Mouse (Mus musculus) left cerebral cortex, adult 11 months (tissue): ENCODE measurements at regions not wholly inside any gene's neighbourhood (a gene's known extent, or its start where the extent isn't known, plus 50 kb on each side); places are given as distances from the start of the nearest gene placed in this dataset.

ENCODE experiments used
- DNase-seq: peaks from one replicate; pipeline ENCODE4 v3.0.0; 2022; ENCODE audit warnings: low spot score

DNA sequence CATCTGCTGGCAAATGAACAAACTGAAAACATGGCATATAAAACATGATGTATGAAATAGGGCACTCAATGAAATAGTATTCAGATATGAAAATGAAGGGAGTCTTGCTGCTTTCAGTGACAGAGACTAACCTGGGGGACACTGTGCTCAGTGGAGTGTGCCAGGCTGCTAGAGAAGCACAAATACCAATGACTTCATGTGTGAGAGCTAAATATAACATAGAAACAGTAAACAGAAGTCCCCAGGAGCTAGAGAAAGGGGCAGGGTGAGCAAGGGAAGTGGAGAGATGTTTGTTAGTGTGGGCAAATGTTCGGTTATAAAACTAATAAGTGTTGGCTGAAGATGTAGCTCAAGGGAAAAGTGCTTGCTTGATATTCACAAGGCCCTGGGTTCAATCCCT lies 293.2 kb upstream of the Jmjd1c start:
- DNase-seq = no peak

- DNase-seq = peak; percentile 43
These were observed 288.5 kb upstream of the Jmjd1c start for GRCm38 (mm10) chr10:66807261-66807968.

DNA sequence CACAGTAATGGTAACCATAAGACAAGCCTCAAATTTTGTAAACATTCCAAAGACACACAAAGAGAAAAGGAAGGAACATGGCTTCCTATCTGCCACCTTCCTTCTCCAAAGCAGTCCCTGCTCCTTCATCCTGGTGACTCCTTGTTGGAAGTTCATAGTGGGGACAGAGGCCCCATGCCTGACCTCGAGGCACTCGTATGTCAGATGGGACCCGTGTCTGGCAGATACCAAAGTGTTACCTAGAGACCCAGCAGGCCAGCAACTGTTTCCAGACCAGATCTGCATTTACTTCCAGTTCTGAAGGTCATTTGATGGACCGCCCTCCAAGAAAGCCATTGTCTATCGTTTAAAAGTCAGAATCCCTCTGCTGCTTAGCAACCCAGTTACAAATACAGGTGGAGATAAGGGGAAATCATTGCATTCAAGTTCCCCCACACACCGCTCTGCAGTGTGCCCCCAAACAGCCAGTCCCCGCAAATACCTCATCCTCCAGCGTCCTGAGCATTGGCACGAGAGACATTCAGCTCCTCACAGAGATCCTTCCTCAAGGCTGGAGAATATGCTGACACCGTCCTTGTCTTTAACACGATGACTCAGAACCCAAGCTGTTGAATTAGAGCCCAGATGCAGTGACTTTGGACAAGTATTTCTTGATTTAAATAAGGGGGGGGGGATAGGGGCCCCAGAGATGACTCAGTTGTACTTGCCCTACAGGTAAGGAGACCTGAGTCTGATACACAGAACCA lies 283.2 kb upstream of the Jmjd1c start:
- no peak for DNase-seq

DNA sequence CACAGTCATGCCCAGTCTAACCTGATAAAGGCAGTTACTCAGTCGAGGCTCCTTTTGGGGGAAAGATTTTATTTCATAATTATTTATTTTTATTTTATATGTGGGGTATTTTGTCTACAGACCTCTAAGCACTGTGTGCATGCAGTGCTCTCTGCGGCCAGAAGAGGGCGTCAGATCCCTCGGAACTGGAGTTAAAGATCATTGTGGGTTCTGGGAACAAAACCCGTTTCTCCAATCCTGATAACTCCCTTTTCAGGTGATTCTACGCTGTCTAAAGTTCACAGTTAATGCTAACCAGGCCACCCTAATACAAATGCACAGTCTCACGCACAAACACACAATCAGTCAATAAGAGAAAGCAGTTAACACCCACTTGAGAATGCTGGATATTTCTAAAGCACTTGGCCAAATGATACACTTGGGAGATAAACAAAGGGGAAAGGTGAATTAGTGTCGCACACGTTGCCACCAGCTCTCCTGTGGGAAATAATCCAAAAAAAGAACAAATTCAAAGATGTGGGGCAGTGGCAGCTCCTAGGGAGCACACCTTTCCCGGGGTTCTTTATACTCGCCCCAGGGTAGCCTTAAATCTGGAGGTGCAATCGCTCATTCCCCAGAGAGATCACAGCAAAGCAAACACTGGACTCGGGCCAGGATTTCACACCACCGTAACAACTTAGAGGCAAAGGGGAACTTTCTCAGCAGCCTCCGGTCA lies 281.9 kb upstream of the Jmjd1c start:
- DNase-seq = no peak

GRCm38 (mm10) chr10:66814565-66815201 lies 281.2 kb upstream of the Jmjd1c start:
- DNase-seq = peak; percentile 76

- DNase-seq = no peak
These were observed 280.0 kb upstream of the Jmjd1c start for GRCm38 (mm10) chr10:66815951-66816350.

- no peak for DNase-seq
These were observed 279.1 kb upstream of the Jmjd1c start for GRCm38 (mm10) chr10:66816776-66817175.

- no peak for DNase-seq
These were observed 278.0 kb upstream of the Jmjd1c start for GRCm38 (mm10) chr10:66817876-66818275.

GRCm38 (mm10) chr10:66819517-66819916 lies 276.4 kb upstream of the Jmjd1c start:
- no peak for DNase-seq

DNA sequence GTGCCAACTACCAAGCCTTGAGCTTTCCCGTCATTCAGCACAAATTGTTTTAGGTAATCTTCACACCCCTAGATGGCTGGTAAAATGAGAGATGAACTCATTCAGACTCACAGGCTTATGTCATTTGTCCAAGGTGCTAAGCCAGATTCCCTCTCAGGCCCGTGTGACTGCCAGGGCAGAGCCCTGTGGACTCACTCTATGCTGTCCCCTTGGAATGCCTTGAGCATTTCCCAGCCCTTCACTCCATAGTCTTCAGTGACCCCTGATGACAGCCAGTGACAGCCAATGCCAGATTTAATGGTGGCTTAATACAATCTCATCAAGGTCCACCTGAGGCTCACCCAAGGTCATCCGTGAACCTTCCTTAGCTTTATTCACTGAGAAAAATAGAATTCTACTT lies 270.2 kb upstream of the Jmjd1c start:
- no peak for DNase-seq

DNA sequence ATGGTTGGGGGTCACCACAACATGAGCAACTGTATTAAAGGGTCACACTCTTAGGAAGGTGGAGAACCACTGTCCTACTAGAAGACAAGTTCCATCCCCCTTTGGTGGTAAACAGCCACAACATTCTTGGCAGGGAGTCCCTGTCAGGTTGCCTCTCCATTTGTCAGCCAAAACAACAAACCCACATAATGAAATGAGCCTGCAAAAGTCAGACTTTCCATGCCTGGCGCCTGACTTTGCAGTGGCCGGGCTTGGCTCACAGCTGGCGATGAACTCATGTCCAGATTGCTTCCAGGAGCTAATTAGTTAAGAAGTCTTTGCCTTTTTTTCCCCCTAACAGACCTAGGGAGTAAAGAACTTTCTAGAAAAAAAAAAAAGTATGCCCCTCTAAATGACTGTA lies 269.6 kb upstream of the Jmjd1c start:
- DNase-seq = no peak

DNA sequence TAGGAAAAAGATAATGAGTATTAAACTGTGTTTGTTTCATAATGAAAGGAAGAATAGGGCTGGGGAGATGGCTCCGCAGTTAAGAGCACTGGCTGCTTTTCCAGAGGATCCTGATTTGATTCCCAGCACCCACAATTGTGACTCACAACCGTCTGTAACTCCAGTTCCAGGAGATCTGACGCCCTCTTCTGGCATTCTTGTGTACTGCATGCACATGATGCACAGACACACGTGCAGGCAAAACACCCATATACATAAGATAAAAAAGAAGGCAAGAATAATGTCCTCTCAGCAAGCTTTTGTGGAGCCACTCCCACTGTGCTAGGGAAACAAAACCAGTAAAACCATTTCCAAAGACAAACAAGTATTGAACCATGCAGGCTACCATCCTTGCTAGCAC lies 261.0 kb upstream of the Jmjd1c start:
- no peak for DNase-seq

DNA sequence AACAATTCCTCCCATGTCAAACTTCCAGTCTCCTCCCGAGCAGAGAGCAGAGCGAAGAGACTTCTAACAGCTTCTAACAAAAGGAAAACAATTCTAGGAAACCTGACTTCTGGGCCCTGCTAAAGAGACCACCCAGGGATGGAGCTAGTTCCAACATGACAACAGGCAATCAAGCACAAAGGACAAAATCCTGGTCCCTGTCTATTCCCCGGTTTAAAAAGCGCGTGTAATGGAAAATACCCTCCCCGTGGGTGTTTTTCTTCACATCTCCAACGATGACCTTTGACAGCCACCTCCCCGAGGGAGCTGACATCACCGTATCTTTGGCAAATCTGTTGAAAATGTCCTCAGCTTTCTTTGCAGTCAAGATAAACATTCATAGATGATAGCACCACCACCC lies 256.9 kb upstream of the Jmjd1c start:
- no peak for DNase-seq

DNA sequence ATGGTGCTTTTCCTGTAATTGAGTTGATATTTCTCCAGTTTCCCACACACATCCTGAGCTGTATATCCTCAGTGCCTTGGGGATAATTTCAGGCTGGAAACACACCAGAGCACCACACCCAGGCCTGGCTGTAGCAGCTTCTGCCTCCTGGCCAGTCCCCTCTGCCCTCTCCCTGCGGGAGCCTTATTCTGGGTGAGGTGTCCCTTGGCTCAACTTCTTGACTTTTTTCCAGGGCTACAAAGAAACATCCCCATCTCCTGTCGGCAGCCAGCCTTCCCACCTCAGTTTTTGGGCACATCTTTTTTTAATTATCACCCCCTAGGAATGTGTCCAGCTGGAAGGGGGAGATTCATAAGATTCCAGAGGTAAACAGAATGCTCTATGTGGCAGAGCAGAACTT lies 252.7 kb upstream of the Jmjd1c start:
- no peak for DNase-seq

DNA sequence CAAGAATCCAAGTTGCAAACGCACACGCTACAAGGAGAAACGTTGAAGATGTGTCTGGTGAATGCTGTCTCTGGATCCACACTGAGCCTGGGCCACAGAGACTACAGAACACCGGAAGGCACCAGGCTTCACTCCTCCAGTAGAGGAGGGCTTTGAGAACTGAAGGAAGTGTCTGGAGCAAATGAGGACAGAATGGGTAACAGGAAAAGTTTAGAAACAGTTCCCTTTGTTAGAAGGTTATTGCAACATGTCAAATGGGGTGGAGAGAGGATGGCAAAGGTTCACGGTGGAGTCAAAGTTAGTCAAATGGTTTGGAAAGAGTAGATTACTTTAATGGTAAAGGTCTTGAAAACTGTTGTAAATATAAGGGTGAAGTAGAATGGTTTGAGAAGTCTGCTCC lies 247.1 kb upstream of the Jmjd1c start:
- DNase-seq = no peak

DNA sequence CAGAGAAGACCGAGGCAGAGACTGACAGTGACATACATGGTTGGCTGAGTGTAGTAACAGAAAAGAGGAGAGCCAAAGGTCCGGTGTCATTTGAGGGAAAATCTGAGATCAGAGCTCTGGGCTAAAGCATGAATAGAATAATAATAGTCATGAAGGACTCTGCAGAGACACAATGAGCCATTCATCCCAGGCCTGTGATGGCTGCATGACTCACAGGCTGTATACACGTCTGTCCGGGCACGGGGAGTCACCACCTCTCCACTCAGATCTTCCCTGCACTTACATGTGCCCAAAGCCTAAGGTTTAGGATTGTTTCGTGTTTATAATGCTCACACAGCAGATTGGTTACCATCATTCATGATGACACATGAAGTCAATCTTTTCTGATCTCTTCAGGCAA lies 246.2 kb upstream of the Jmjd1c start:
- peak; percentile 13 for DNase-seq

GRCm38 (mm10) chr10:66850972-66851478 lies 244.9 kb upstream of the Jmjd1c start:
- DNase-seq = no peak

DNA sequence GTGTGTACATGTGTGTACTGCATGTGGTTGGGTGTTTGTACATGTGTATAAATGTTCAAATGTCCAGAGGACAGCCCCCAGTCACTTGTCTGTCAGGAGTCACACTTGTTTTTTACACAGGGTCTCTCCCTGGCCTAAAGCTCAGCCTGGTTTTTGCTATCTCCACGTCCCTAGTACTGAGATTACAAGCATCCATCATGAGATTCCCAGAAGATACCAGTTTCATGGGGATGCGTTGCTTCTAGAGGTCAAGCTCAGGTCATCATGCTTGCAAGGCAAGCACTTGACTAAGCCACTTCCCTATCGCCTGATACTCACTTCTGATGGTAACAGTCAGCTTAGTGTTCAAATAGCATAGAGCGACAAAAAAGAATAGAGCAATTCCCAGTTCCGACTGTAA lies 244.1 kb upstream of the Jmjd1c start:
- DNase-seq = no peak

DNA sequence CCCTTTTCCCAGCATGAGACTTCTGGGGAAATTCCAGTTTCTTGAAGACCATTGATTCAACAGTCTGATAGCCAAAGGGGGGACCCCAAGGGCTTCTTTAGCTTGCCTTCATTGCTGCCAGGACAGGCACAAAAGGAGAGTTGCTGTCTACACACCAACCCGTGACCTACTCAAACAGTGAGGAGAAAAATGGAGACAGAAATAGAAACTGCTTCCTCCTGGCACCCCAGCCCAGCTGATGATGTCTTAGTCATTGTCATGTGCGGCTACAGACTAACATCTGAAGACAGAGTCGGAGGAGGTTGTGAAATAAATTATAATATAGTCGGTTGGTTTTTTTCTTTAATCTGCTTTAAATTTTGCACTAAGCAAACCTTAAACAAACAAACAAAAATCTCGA lies 243.2 kb upstream of the Jmjd1c start:
- no peak for DNase-seq

- DNase-seq = peak; percentile 75
These were observed 242.7 kb upstream of the Jmjd1c start for GRCm38 (mm10) chr10:66853258-66853657.

- no peak for DNase-seq
These were observed 241.0 kb upstream of the Jmjd1c start for GRCm38 (mm10) chr10:66854895-66855294.

DNA sequence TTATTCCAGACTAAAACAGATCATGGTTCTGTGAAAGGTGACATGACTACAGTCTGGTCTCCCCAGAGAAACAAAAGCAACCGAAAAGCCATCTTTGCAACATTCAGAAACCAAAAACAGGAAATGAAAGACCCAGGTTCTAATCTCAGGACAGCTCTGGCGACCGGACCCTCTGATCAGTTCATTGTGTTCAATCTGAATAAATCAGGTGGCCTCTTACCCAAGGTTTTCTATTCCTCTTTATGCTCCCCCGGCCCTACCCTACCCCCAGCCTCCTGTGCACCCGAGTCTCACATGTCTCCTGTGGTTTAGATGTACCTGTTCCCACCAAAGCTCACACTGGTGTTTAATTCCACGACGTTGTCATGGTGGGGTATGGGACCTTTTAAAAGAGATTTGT lies 238.6 kb upstream of the Jmjd1c start:
- no peak for DNase-seq
